Mouse (Mus musculus): ENCODE results near the gene Avp.
"Not testable (repeated sequence)": the region's sequence is repeated elsewhere in the genome, so short reads cannot be mapped to it uniquely, and the experiment has no call there.

Gene Avp

DNA sequence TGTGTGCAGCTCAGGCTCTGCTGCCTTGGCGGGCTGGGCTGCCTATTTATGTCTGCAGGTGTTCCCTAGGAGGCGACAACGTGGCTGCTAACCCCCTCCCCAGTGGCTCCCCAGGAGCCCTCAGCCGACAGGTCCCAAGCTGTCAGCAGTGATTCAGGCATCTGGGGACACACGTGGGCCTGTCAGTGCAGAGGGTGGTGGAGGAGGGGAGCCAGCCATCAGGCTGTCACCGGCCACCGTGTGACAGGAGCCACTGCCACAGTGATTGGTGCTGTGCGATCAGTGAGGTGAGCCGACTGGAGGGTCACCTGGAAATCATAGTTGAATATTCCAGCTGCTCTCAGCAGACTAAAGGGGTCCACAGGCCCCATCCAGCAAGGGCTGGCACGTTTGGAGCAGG, at the start of gene Avp:
TSS of gene Avp (minus strand) at position 3 of the 400 bp plus-strand sequence.
- DNase-seq (ENCODE audit: low read depth), result no peak

- peak; percentile 86 for DNase-seq (ENCODE audit: low read depth)
Measured at GRCm38 (mm10) chr2:130629839-130630203, 47.5 kb upstream of the Avp start, which contains the start of the genes Fastkd5 and Ubox5. Gene Fastkd5, minus strand, starts transcription at chr2:130630027. Gene Ubox5, minus strand, starts transcription at chr2:130630038.

DNA sequence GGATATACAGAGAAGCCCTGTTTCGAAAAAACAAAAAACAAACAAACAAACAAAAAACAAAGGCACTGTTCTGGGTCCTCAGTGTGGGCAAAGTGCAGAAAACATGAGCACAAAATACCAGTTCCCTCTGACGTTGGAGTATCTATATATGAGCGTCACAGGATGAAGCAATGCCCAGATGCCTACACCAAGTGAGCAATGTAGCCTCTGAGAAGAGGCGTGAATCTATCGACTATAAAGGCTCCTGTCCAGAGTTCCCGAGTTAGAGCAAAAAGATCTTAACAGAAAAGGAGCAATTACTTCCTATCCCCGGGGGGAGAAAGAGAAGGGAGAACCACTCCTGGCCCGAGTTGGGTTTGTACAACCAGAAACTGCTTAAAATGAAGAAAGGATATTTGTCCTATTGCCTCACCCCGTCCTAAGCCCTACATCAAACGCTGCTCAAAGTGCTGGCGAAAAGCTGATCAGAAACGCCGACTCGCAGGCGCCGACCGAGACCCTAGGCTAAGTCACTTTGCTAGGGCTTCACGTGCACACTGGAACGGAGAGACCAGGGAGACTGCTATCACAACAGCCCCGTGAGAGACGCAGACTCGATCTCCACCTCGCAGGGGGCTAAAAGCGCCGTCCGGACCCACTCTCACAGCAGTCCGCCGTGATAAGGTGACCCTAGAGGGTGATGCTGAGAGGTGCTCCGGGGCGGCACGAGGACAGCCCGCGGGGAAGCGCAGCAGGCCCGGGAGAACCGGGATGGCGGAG, 46.9 kb upstream of the Avp start:
- no peak for DNase-seq (ENCODE audit: low read depth)

DNA sequence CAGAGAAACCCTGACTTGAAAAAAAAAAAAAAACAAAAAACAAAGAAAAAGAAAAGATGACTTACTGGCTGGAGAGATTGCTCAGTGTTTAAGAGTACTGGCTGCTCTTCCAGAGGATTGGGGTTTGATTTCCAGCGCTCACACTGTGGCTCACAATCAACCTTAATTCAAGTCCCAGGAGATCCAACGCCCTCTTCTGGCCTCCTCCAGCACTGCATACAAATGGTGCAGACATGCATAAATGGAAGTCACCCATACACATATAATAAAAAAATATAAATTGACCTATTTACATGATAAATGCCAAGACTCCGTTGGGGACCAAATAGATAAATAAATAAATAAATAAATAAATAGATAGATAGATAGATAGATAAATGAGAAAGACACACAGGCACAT, 46.1 kb upstream of the Avp start:
- DNase-seq (ENCODE audit: low read depth), result no peak

DNA sequence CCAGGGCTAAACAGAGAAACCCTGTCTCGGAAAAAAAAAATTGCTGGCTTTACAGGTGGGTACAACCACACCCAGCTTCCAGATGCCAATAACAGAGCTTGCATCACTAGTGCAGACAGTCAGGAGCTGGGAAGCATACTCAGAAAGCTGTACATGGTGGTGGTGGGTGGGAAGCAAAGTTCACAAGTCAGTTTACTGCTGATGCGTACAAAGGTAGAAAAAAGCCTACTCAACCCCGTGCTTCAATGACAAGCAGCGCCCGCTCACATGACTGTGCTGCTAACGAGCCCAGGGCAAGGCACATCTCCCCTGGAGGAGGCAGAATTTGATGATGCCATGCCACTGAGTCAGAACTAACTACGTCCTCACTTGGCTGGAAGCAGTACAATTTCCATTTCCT, 36.6 kb upstream of the Avp start:
- DNase-seq (ENCODE audit: low read depth), result no peak

DNA sequence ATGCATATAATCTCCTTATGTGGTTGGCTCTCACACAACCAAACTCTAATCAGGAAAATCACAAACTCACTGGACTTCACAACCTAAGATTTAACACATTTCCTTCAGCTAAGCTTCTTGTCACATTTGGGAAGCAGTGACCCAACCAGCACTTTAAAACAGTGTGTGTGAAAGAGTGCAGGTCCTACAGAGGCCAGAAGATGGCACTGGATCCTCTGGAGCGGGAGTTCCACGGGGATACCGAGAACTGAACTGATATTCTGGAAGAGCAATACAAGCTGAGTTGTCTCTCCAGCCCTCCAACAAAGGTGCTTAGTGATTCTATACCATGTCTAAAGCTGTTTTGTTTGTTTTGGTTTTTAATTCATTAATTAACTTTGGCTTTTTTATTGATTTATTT, 30.7 kb upstream of the Avp start:
- no peak for DNase-seq (ENCODE audit: low read depth)

DNA sequence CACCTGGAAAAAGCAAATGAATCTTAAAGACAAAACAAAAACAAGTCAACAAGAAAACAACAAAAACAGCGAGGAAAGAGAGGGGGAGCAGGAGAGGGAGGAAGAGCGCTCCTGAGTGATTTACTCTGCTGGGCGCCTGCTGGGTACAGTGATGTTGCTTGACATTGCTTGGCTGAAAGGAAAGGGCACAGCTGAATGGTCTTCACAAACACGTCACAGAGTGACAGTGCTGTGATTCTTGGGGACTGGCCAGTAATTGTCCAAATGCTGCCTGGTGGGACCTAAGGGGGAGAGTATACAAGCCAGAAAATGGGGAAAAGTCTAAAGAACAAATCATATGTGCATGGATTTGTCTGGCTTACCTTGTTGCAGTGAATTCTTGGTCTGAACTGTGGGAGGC, 19.8 kb upstream of the Avp start:
- DNase-seq (ENCODE audit: low read depth), result no peak

- DNase-seq (ENCODE audit: low read depth), result no peak
Measured at GRCm38 (mm10) chr2:130598399-130598798, 16.0 kb upstream of the Avp start.

- DNase-seq (ENCODE audit: low read depth), result no peak
Measured at GRCm38 (mm10) chr2:130597601-130598010, 15.3 kb upstream of the Avp start.

DNA sequence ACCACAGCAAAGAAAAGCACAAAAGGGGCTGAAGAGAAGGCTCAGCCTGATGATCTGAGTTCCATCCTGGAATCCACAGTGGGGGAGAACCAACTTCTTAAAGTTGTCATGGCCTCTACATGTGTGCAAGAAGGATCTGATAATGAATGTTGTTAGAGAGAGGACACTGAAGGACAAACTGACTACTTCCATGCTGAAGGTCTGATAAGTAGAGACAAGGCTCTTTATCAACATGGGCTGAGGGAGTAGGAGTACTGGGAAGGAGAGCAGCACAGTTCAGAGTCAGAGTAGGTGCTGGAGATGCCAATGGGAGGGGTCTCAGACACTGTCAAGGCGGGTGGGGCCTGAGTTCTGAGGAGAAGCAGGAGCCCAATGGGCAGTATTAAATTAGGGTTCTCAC, 13.2 kb upstream of the Avp start:
- no peak for DNase-seq (ENCODE audit: low read depth)

DNA sequence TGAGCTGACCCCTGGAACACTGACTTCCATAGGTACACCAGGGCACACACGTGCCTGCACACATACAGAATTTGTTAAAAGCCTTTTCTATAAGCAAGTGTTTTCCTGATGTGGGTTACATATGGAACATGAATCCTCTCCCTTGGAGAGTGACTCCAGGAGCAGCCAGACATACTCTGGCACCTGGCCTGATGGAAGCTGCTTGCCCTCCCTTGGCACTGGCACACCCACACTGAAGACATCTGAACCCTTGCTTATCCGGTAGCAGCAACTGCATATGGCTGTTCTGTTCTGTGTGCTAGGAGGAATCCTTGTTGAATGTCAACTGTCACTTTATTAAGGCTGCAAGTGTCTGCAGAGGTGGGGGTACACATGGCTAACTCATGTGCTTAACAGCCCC, 8.7 kb upstream of the Avp start:
- no peak for DNase-seq (ENCODE audit: low read depth)

DNA sequence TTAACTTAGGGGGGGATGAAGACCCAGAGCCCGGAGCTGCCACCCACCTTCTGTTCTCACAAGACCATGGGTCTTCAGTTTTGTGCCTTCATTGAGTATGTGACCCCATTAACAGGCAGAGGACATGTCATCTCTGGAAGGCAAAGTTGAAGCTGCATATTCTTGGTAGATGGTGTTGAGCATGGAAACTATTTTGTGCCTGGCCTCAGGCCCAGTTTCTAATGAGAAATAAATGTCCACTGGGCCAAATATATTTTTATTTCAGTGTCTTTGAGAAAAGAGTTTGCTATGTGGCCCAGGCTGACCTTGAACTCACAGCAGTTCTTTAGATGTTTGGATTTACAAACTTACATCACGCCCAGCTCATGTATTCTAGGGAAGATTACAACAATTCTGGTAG, 7.4 kb upstream of the Avp start:
- no peak for DNase-seq (ENCODE audit: low read depth)

- DNase-seq (ENCODE audit: low read depth), result no peak
Measured at GRCm38 (mm10) chr2:130589157-130589556, 6.8 kb upstream of the Avp start.

- no peak for DNase-seq (ENCODE audit: low read depth)
Measured at GRCm38 (mm10) chr2:130588373-130588772, 6.0 kb upstream of the Avp start.

- no peak for DNase-seq (ENCODE audit: low read depth)
Measured at GRCm38 (mm10) chr2:130586016-130586415, 3.7 kb upstream of the Avp start.

DNA sequence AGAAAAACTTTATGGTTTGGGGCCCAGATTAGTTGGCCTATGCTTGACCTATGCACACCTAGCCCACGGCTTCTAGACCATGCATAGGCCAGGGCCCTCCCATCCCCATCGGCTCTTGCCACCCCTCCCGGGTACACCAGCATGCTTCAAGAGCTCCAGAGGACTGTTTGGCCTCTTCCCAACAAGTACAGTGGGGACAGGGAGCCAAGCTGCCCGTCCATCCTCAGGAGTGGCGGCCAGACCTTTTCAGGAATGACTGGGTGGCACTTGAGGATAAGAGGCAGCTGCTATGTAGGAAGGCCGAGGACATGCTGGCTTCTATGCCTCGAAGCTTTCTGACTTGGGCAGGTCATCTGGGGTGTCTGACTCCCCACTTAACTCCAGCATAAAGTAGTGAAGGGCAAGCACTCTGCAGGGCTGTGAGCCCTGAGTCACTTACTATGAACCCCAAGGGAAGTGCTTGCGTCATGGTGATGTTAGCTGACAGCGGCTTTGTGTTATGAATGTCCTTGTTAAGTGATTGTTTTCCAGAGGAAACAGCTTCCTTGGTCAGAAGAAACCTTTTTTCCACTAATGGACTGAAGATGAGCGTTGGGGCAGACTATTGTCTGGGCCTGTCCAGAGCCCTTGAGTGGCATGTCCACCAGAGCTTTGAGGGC, 1.7 kb upstream of the Avp start:
- DNase-seq (ENCODE audit: low read depth), result no peak

- no peak for DNase-seq (ENCODE audit: low read depth)
Measured at GRCm38 (mm10) chr2:130581201-130581600, 1.2 kb downstream of the Avp start.

- DNase-seq (ENCODE audit: low read depth), result no peak
Measured at GRCm38 (mm10) chr2:130579791-130580190, 2.6 kb downstream of the Avp start.

DNA sequence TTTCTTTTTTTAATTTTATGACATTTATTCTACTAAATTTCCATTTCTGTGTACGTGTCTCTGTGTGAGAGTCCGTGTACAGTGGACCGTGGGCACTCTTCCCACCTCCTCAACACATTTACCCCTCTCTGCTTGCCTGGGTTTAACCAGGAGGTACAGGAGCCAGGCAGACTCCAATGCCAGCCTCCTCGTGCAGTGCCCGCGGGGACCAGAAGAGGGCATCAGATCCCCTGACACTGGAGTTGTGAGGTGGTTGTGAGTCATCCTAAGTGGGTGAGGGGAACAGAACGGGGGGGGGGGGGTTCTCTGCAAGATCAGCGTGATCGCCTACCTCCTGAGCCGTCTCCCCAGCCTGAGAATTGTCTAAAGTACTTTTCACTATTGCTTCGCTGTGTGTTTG, 4.2 kb downstream of the Avp start:
- DNase-seq (ENCODE audit: low read depth), result peak; percentile 50

DNA sequence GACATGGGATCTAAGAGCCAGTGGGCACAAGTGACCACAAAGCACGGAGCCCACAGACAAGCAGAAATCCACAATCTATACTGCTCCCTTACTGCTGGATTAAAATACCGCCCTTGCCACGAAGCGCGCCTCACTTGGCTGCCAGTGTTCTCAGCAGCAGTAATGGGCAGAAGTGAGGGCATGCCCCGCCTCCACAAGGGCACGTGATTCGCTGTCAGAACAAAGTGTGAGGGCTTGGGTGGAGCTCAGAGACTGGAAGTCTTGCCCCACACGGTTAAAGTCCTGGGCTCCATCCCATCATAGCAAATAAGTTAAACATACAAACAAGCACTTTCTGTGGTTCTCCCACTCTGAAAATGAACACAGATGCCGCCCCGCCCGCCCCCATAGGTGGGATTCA, 4.7 kb downstream of the Avp start:
- DNase-seq (ENCODE audit: low read depth), result peak; percentile 51

DNA sequence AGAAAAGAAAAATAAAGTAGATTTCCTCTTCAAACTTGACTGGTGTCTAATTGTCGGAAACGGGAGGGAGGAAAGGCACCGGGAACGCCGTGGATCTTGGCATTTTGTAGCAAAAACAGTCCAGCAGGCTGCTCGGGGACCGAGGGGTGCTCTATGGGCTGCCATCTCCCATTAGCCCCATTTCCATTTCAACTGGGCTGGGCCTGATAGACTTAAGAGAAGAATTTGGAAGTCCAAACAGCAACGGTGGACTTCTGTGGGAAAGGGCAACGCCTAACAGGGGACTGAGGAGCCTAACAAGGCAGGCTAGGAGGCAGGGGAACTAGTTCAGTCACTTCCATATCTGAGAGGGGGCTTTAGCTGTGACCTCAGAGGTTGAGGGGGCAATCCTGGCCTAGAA, 5.3 kb downstream of the Avp start:
- no peak for DNase-seq (ENCODE audit: low read depth)

GRCm38 (mm10) chr2:130576564-130576963, 5.8 kb downstream of the Avp start:
- DNase-seq (ENCODE audit: low read depth), result not testable (repeated sequence)

- DNase-seq (ENCODE audit: low read depth), result no peak
Measured at GRCm38 (mm10) chr2:130575873-130576272, 6.5 kb downstream of the Avp start, which contains the start of gene Oxt. Gene Oxt, plus strand, starts transcription at chr2:130576173.

DNA sequence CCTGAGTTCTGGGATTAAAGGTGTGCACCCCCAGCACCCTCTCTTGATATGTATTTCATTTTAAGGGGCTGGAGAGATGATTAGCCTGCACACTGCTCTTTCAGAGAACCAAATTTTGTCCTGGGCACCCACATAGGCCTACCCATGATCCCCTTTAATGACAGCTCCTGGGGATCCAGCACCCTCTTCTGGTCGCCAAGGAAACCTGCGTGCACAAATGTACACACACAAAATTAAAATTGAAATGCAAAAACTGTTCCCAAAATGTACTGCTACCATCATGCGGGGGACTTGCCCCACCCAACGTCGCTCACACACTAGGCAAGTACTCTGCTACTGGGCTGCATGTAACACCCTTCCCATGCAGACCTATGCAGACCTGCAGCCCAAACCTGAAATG, 7.4 kb downstream of the Avp start:
- no peak for DNase-seq (ENCODE audit: low read depth)

All from c-Kit-positive CD71-negative TER-119-negative erythroid progenitor cells, embryonic 14.5 days (primary cell).